Mouse (Mus musculus) MEL (cell line): Measurements from ENCODE around the gene Pcgf3. TPM values are rescaled to one million over a fixed set of nuclear protein-coding genes. Genes with fewer than 3 reads are reported as not detected.

Experiments used
- DNase-seq: peaks from one replicate; pipeline ENCODE4 v3.0.0; 2011; ENCODE audit warnings: low read depth, low spot score
- H3K27ac ChIP-seq: 2 replicates; pipeline ENCODE4 v1.5.1; 2012; ENCODE audit warnings: low read depth, mild to moderate bottlenecking, control low read depth, low read length, moderate library complexity; ENCODE audit not compliant: control insufficient read depth
- H3K27me3 ChIP-seq, 2 experiments: fragments of 150-350 bp in 1 of 2; sonication (generic) in 1 of 2; 2 replicates each; pipeline ENCODE4 v1.6.1; 2012; ENCODE audit warnings: low read length in 2 of 2, mild to moderate bottlenecking in 2 of 2, improper control_type of control experiment in 1 of 2, moderate library complexity in 1 of 2; ENCODE audit not compliant: insufficient read depth in 2 of 2, control insufficient read depth in 1 of 2
- H3K36me3 ChIP-seq, 2 experiments: 2 replicates each; pipeline ENCODE4 v1.6.1; 2012 to 2014; ENCODE audit warnings: low read length in 2 of 2, improper control_type of control experiment in 1 of 2, inconsistent platforms in 1 of 2, mild to moderate bottlenecking in 1 of 2; ENCODE audit not compliant: insufficient read depth in 2 of 2, control insufficient read depth in 1 of 2
- H3K4me1 ChIP-seq, 2 experiments: fragments of 150-350 bp in 1 of 2; sonication (generic) in 1 of 2; 2 replicates each; pipeline ENCODE4 v1.6.1; 2012; ENCODE audit warnings: low read length in 2 of 2, improper control_type of control experiment in 1 of 2, mild to moderate bottlenecking in 1 of 2; ENCODE audit not compliant: insufficient read depth in 2 of 2, control insufficient read depth in 1 of 2
- H3K4me3 ChIP-seq, 2 experiments: fragments of 150-350 bp in 1 of 2; sonication (generic) in 1 of 2; 2 replicates each; pipeline ENCODE4 v1.5.1; 2012; ENCODE audit warnings: low read depth in 2 of 2, low read length in 2 of 2, mild to moderate bottlenecking in 2 of 2, moderate library complexity in 2 of 2, control low read depth in 1 of 2, improper control_type of control experiment in 1 of 2; ENCODE audit not compliant: control insufficient read depth in 1 of 2, insufficient read depth in 1 of 2
- H3K79me2 ChIP-seq: 2 replicates; pipeline ENCODE4 v1.6.1; 2012; ENCODE audit warnings: mild to moderate bottlenecking, low read length, moderate library complexity; ENCODE audit not compliant: control insufficient read depth, poor library complexity, insufficient read depth
- H3K9ac ChIP-seq: 2 replicates; pipeline ENCODE4 v1.6.1; 2012; ENCODE audit warnings: low read depth, mild to moderate bottlenecking, control low read depth, low read length, moderate library complexity; ENCODE audit not compliant: control insufficient read depth, poor library complexity, severe bottlenecking
- H3K9me3 ChIP-seq: fragments of 150-350 bp; sonication (generic); replicated peaks from 2 replicates; pipeline ENCODE4 v1.6.1; 2012; ENCODE audit warnings: mild to moderate bottlenecking, low read length, improper control_type of control experiment, moderate library complexity; ENCODE audit not compliant: insufficient read depth
- BHLHE40 ChIP-seq: IDR thresholded peaks from 2 replicates; pipeline ENCODE4 v1.6.1; 2012; ENCODE audit warnings: low read depth, mild to moderate bottlenecking, inconsistent platforms, low read length, improper control_type of control experiment, borderline replicate concordance
- CHD1 ChIP-seq: IDR thresholded peaks from 2 replicates; pipeline ENCODE4 v1.6.1; 2012; ENCODE audit warnings: low read depth, mild to moderate bottlenecking, inconsistent platforms, low read length, improper control_type of control experiment
- CHD2 ChIP-seq: IDR thresholded peaks from 2 replicates; pipeline ENCODE4 v1.6.1; 2011; ENCODE audit warnings: low read length, improper control_type of control experiment
- CTCF ChIP-seq, 3 experiments: IDR thresholded peaks in 2 of 3; conservative IDR thresholded peaks in 1 of 3; 2 replicates each; pipeline ENCODE4 v1.5.1; 2011 to 2012; ENCODE audit warnings: low read length in 3 of 3, low read depth in 2 of 3, mild to moderate bottlenecking in 2 of 3, improper control_type of control experiment in 1 of 3, inconsistent platforms in 1 of 3, mixed read lengths in 1 of 3, moderate library complexity in 1 of 3; ENCODE audit not compliant: control insufficient read depth in 1 of 3, insufficient read depth in 1 of 3, poor library complexity in 1 of 3, severe bottlenecking in 1 of 3
- E2F4 ChIP-seq: IDR thresholded peaks from 2 replicates; pipeline ENCODE4 v1.6.1; 2011; ENCODE audit warnings: low read depth, low read length, improper control_type of control experiment, borderline replicate concordance
- EP300 ChIP-seq, 2 experiments: IDR thresholded peaks; 2 replicates each; pipeline ENCODE4 v1.6.1; 2011; ENCODE audit warnings: improper control_type of control experiment in 2 of 2, low read length in 2 of 2, low read depth in 1 of 2, mild to moderate bottlenecking in 1 of 2
- GABPA ChIP-seq: IDR thresholded peaks from 2 replicates; pipeline ENCODE4 v1.6.1; 2012; ENCODE audit warnings: low read depth, mild to moderate bottlenecking, inconsistent platforms, low read length, improper control_type of control experiment, moderate library complexity
- GATA1 ChIP-seq: IDR thresholded peaks from 2 replicates; pipeline ENCODE4 v1.6.1; 2011; ENCODE audit warnings: low read depth, low read length, improper control_type of control experiment
- HCFC1 ChIP-seq: IDR thresholded peaks from 2 replicates; pipeline ENCODE4 v1.6.1; 2012; ENCODE audit warnings: low read depth, mild to moderate bottlenecking, inconsistent platforms, low read length, improper control_type of control experiment, moderate library complexity
- JUND ChIP-seq: IDR thresholded peaks from 2 replicates; pipeline ENCODE4 v1.6.1; 2011; ENCODE audit warnings: low read depth, mild to moderate bottlenecking, improper control_type of control experiment, low read length
- MAFK ChIP-seq: IDR thresholded peaks from 2 replicates; pipeline ENCODE4 v1.6.1; 2011; ENCODE audit warnings: low read depth, mild to moderate bottlenecking, low read length, improper control_type of control experiment, borderline replicate concordance
- MAZ ChIP-seq: IDR thresholded peaks from 2 replicates; pipeline ENCODE4 v1.6.1; 2012; ENCODE audit warnings: low read depth, mild to moderate bottlenecking, inconsistent platforms, low read length, improper control_type of control experiment
- MYC ChIP-seq: IDR thresholded peaks from 2 replicates; pipeline ENCODE4 v1.6.1; 2011; ENCODE audit warnings: low read depth, mild to moderate bottlenecking, low read length, improper control_type of control experiment, moderate library complexity
- NELFE ChIP-seq: IDR thresholded peaks from 2 replicates; pipeline ENCODE4 v1.6.1; 2011; ENCODE audit warnings: low read depth, low read length, improper control_type of control experiment
- POLR2A ChIP-seq, 2 experiments: IDR thresholded peaks; 2 replicates each; pipeline ENCODE4 v1.6.1; 2011 to 2012; ENCODE audit warnings: low read length in 2 of 2, mild to moderate bottlenecking in 2 of 2, control low read depth in 1 of 2, improper control_type of control experiment in 1 of 2, low read depth in 1 of 2, moderate library complexity in 1 of 2; ENCODE audit not compliant: control insufficient read depth in 1 of 2, insufficient read depth in 1 of 2, poor library complexity in 1 of 2
- POLR2AphosphoS2 ChIP-seq: IDR thresholded peaks from 2 replicates; pipeline ENCODE4 v1.6.1; 2011; ENCODE audit warnings: low read length, improper control_type of control experiment
- RAD21 ChIP-seq: IDR thresholded peaks from 2 replicates; pipeline ENCODE4 v1.6.1; 2011; ENCODE audit warnings: mild to moderate bottlenecking, low read depth, low read length, improper control_type of control experiment
- SIN3A ChIP-seq: IDR thresholded peaks from 2 replicates; pipeline ENCODE4 v1.6.1; 2012; ENCODE audit warnings: low read length, improper control_type of control experiment, inconsistent platforms
- TAL1 ChIP-seq: IDR thresholded peaks from 2 replicates; pipeline ENCODE4 v1.6.1; 2012; ENCODE audit warnings: mild to moderate bottlenecking, inconsistent platforms, low read length, moderate library complexity, mixed read lengths
- TBP ChIP-seq: IDR thresholded peaks from 2 replicates; pipeline ENCODE4 v1.8.0; 2011; ENCODE audit warnings: low read depth, low read length, improper control_type of control experiment
- TCF12 ChIP-seq: IDR thresholded peaks from 2 replicates; pipeline ENCODE4 v1.6.1; 2014; ENCODE audit warnings: low read depth, mild to moderate bottlenecking, inconsistent platforms, low read length, improper control_type of control experiment, moderate library complexity
- USF1 ChIP-seq: IDR thresholded peaks from 2 replicates; pipeline ENCODE4 v1.6.1; 2014; ENCODE audit warnings: low read depth, mild to moderate bottlenecking, inconsistent platforms, low read length, improper control_type of control experiment, moderate library complexity
- USF2 ChIP-seq, 2 experiments: IDR thresholded peaks; 2 replicates each; pipeline ENCODE4 v1.6.1; 2011 to 2012; ENCODE audit warnings: improper control_type of control experiment in 2 of 2, low read length in 2 of 2, borderline replicate concordance in 1 of 2, inconsistent platforms in 1 of 2, low read depth in 1 of 2, mild to moderate bottlenecking in 1 of 2; ENCODE audit not compliant: insufficient read depth in 1 of 2
- ZKSCAN1 ChIP-seq: IDR thresholded peaks from 2 replicates; pipeline ENCODE4 v1.6.1; 2012; ENCODE audit warnings: low read depth, mild to moderate bottlenecking, inconsistent platforms, low read length, improper control_type of control experiment, moderate library complexity
- ZMIZ1 ChIP-seq: IDR thresholded peaks from 2 replicates; pipeline ENCODE4 v1.6.1; 2012; ENCODE audit warnings: low read depth, mild to moderate bottlenecking, inconsistent platforms, low read length, improper control_type of control experiment, moderate library complexity
- ZNF384 ChIP-seq: IDR thresholded peaks from 2 replicates; pipeline ENCODE4 v1.6.1; 2012; ENCODE audit warnings: low read depth, mild to moderate bottlenecking, inconsistent platforms, low read length, improper control_type of control experiment
- polyA plus RNA-seq, 2 experiments: library from polyadenylated mRNA; stranded (reverse) in 1 of 2; unstranded in 1 of 2; fragments of >175 nt in 1 of 2; fragments of >200 nt in 1 of 2; gene quantifications; 2 replicates each; pipeline versions ENCODE4 v1.2.1 to v1.2.4; 2012; ENCODE audit warnings: low replicate concordance in 2 of 2, low read depth in 1 of 2; ENCODE audit not compliant: insufficient read length in 2 of 2, insufficient read depth in 1 of 2, missing spikeins in 1 of 2
- total RNA-seq: library from RNA; depleted of rRNA; stranded (reverse); fragments of 300-350 nt; gene quantifications from 2 replicates; pipeline ENCODE4 v1.2.3, GENCODE M21; 2012

The Pcgf3 gene
- total and polyA plus RNA-seq, 3 experiments = 7.3 to 26.4 TPM; not detected in 1

DNA sequence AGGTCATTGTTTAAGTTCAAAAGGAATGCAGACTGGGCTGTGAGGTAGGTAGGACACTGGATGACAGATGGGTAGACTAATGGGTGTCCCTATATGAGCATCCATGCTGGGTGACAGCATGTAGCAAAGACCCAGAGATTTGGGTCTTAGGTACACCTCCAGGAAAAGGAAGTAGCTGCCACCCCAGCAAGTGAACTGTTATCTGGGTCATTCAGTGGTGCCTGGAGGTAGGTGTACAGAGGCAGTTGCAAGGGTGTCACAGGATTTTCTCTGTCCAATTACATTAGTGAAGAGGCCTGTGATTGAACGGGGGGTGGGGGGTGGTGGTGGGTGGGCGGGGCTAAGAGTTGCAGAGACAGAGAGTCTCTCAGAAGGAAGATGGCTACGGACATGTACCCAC lies 55.6 kb downstream of the Pcgf3 start (continued):
- TF ChIP-seq BHLHE40 (no peak), MAFK (no peak), EP300 (IDR thresholded peaks at IDR 0.05; ENCODE audit: low read depth in 1 of 2, low read length in 2 of 2) (peak in 1 of 2 experiments; percentile 58; a peak in 2 of 4 replicates), ZNF384 (no peak), NELFE (no peak), TAL1 (peak; percentile 36; the same call in 1 of the 2 replicates), CTCF (IDR thresholded peaks at IDR 0.05 in 2 of 3, conservative IDR thresholded peaks at IDR 0.05 in 1 of 3; ENCODE audit: control insufficient read depth in 1 of 3, insufficient read depth in 1 of 3, low read depth in 2 of 3, low read length in 3 of 3, poor library complexity in 1 of 3, severe bottlenecking in 1 of 3) (no peak), MYC (no peak), GATA1 (peak; percentile 41; the same call in 1 of the 2 replicates), GABPA (no peak), ZMIZ1 (no peak), MAZ (no peak), TCF12 (no peak), RAD21 (no peak), POLR2AphosphoS2 (no peak)

DNA sequence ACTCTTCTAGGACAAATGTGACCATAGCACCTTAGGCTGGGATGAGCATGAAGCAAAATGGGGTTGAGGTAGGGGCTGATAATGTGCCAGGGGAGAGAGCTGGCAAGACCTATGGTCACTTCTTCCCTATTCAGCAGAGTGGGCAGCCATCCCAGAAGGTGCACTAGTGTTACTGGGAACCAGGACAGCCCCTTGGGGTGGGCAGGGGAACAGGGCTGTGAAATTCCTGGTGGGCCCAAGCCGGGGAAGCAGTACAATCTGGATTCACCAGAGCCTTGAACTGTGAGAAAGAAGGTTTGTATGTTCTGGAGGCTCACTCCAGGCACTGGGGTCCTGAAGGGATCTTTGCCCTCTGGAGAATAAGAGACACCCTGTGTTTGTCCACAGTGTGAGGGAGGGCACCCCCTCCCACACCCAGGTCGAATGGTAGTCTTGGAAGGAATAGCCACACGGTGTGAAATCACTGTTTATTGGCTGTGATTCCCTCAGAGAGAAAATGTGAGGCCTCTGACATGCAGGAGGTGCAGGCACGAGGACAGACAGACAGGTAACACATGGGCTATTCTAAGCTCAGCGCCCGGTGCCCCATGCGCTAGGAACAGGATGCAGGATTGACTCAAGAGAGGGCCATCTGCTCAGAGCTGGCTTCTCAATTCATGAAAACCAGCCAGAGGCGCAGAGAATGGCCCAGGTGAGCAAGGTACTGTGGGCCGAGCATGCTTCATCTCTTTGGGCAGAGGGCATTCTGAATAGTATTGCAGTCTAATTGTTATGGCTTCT lies 57.3 kb downstream of the Pcgf3 start:
- H3K27ac ChIP-seq = no peak overlapping the region
- no peaks in the 10 kb centered on the region for H3K27me3 ChIP-seq
- TF ChIP-seq HCFC1 (no peak), MAZ (no peak), POLR2A (IDR thresholded peaks at IDR 0.05; ENCODE audit: control insufficient read depth in 1 of 2, insufficient read depth in 1 of 2, low read depth in 1 of 2, low read length in 2 of 2, poor library complexity in 1 of 2) (no peak)
- TF ChIP-seq, all 39 proteins: peak for 0
- peaks cover 4 to 33% of the 10 kb centered on the region in 2 experiments for H3K4me1 ChIP-seq
- DNase-seq = no peak
- H3K79me2 ChIP-seq = no peaks in the 10 kb centered on the region
- no peaks in the 10 kb centered on the region for H3K9me3 ChIP-seq
- no peak overlapping the region for H3K9ac ChIP-seq
- H3K4me3 ChIP-seq = no peak overlapping the region
- H3K36me3 ChIP-seq = peaks cover 0 to 17% of the 10 kb centered on the region in 2 experiments; a peak in 2 of 4 replicates

DNA sequence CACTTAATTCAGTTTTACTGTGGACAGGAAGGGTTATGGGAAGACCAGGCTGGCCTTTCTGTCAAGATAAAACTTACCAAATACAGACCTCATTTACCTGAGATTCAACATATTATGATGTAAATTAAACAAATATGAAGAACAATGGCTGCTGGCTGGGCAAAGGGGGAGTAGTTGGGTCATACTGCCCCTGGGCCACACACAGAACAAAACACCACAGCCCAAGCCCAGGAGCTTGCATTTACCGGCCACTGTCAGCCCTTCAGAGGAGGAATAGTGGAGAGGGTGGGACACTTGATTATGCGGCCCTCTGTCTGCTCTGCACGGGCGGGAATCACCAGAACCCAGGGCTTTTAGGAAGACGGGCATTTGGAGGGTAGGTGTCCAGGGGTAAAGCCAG lies 57.9 kb downstream of the Pcgf3 start:
- H3K4me1 ChIP-seq = peaks cover 4 to 30% of the 10 kb centered on the region in 2 experiments
- TF ChIP-seq POLR2A (IDR thresholded peaks at IDR 0.05; ENCODE audit: control insufficient read depth in 1 of 2, insufficient read depth in 1 of 2, low read depth in 1 of 2, low read length in 2 of 2, poor library complexity in 1 of 2) (no peak), USF2 (IDR thresholded peaks at IDR 0.05; ENCODE audit: borderline replicate concordance in 1 of 2, insufficient read depth in 1 of 2, low read depth in 1 of 2, low read length in 2 of 2) (no peak), TBP (no peak), ZKSCAN1 (no peak), BHLHE40 (no peak), MYC (no peak), CHD2 (no peak), POLR2AphosphoS2 (no peak), RAD21 (no peak), SIN3A (no peak), MAZ (no peak), E2F4 (no peak), USF1 (no peak), CHD1 (no peak), JUND (no peak)
- no peaks in the 10 kb centered on the region for H3K27me3 ChIP-seq
- DNase-seq = no peak
- no peak overlapping the region for H3K4me3 ChIP-seq
- H3K79me2 ChIP-seq = no peaks in the 10 kb centered on the region
- H3K9me3 ChIP-seq = no peaks in the 10 kb centered on the region
- no peak overlapping the region for H3K27ac ChIP-seq
- peaks cover 0 to 14% of the 10 kb centered on the region in 2 experiments; a peak in 2 of 4 replicates for H3K36me3 ChIP-seq
- H3K9ac ChIP-seq = no peak overlapping the region
